Mouse (Mus musculus) adipocyte (in vitro differentiated cells): ENCODE data around the gene Acap3.

Experiments
- DNase-seq: peaks from one replicate; pipeline ENCODE4 v3.0.0-alpha.2; 2016; ENCODE audit warnings: low spot score

The Acap3 gene

GRCm38 (mm10) chr4:155943049-155943452, 51.4 kb downstream of the Acap3 start:
- peak; percentile 33 for DNase-seq

- DNase-seq: peak; percentile 97
Observed at GRCm38 (mm10) chr4:155943534-155944249, 52.1 kb downstream of the Acap3 start, which contains the start of gene Ube2j2. TSS of gene Ube2j2 (plus strand) at chr4:155943831.

GRCm38 (mm10) chr4:155944271-155944670, 52.6 kb downstream of the Acap3 start:
- DNase-seq: no peak

GRCm38 (mm10) chr4:155947094-155947493, 55.5 kb downstream of the Acap3 start:
- no peak for DNase-seq

GRCm38 (mm10) chr4:155955491-155955890, 63.9 kb downstream of the Acap3 start:
- no peak for DNase-seq
